Mouse (Mus musculus) NIH3T3 (cell line): ENCODE data around the gene Efemp2.

Source experiments
- DNase-seq: peaks from one replicate; pipeline ENCODE4 v3.0.0-alpha.2; 2012; ENCODE audit warnings: low read depth

The Efemp2 gene

GRCm38 (mm10) chr19:5496052-5496370 is 22.3 kb downstream of the Efemp2 start:
- DNase-seq = no peak

- no peak for DNase-seq
These were observed 26.6 kb downstream of the Efemp2 start for GRCm38 (mm10) chr19:5500330-5500875.

- DNase-seq = peak; percentile 43
These were observed 29.9 kb downstream of the Efemp2 start, which contains the start of gene 1700020D05Rik for GRCm38 (mm10) chr19:5503687-5504086. Gene 1700020D05Rik, minus strand, starts transcription at chr19:5503787.

GRCm38 (mm10) chr19:5510031-5511026 is 36.6 kb downstream of the Efemp2 start, which contains the start of gene Snx32:
Gene Snx32, minus strand, starts transcription at chr19:5510538.
- DNase-seq = peak; percentile 94

- no peak for DNase-seq
These were observed 37.4 kb downstream of the Efemp2 start for GRCm38 (mm10) chr19:5511074-5511632.

- no peak for DNase-seq
These were observed 38.6 kb downstream of the Efemp2 start for GRCm38 (mm10) chr19:5512091-5513004.

- DNase-seq = no peak
These were observed 39.2 kb downstream of the Efemp2 start for GRCm38 (mm10) chr19:5513005-5513349.

- DNase-seq = no peak
These were observed 42.4 kb downstream of the Efemp2 start for GRCm38 (mm10) chr19:5515840-5516777.

- DNase-seq = peak; percentile 51
These were observed 43.3 kb downstream of the Efemp2 start for GRCm38 (mm10) chr19:5516906-5517505.

- no peak for DNase-seq
These were observed 45.0 kb downstream of the Efemp2 start for GRCm38 (mm10) chr19:5518721-5519120.

- DNase-seq = no peak
These were observed 51.5 kb downstream of the Efemp2 start for GRCm38 (mm10) chr19:5525204-5525603.

- peak; percentile 99 for DNase-seq
These were observed 55.8 kb downstream of the Efemp2 start for GRCm38 (mm10) chr19:5529325-5530137.

GRCm38 (mm10) chr19:5530138-5530524 is 56.4 kb downstream of the Efemp2 start:
- no peak for DNase-seq
